Mouse (Mus musculus): ENCODE measurements at regions not wholly inside any gene's neighbourhood (a gene's known extent, or its start where the extent isn't known, plus 50 kb on each side); places are given as distances from the start of the nearest gene placed in this dataset.

DNA sequence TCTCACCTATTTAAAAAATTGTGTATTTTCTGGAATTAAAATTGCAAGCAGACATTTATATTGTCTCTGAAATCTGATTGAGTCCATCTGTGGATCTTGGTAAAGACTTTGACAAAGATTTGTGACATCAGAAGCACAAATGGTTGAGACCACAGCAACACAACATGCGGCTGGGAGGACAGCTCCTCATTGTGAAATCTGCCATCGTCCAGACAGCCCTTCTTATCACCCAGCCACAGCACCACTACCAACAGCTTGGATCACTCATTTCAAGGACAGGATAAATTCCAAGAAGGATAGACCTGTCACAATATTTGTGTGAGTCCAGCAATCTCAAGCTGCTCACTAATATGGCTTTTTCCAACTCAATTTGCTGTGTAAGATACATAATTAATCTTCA, 97.6 kb upstream of the Dapk1 start:
- no peak for ATAC-seq
- H3K4me3 ChIP-seq (ENCODE audit: low read length): no peak overlapping the region
- H3K9ac ChIP-seq (replicated peaks; ENCODE audit: low read length): no peak overlapping the region
- WGBS: 90% methylated on average over 2 of the region's 2 CpGs
- no peaks in the 10 kb centered on the region for H3K4me1 ChIP-seq (ENCODE audit: insufficient read depth, low read length)
- no peak overlapping the region for H3K27ac ChIP-seq
- no peak for DNase-seq (ENCODE audit: low spot score)
- H3K36me3 ChIP-seq (ENCODE audit: insufficient read depth, low read length): no peaks in the 10 kb centered on the region
- TF ChIP-seq CTCF (IDR thresholded peaks at IDR 0.05; ENCODE audit: low read depth): no peak
- no peak overlapping the region for H3K4me2 ChIP-seq (ENCODE audit: low read depth, low read length)
- H3K27me3 ChIP-seq (ENCODE audit: insufficient read depth, low read length): no peaks in the 10 kb centered on the region
- no peaks in the 10 kb centered on the region for H3K9me3 ChIP-seq (ENCODE audit: low read length)

DNA sequence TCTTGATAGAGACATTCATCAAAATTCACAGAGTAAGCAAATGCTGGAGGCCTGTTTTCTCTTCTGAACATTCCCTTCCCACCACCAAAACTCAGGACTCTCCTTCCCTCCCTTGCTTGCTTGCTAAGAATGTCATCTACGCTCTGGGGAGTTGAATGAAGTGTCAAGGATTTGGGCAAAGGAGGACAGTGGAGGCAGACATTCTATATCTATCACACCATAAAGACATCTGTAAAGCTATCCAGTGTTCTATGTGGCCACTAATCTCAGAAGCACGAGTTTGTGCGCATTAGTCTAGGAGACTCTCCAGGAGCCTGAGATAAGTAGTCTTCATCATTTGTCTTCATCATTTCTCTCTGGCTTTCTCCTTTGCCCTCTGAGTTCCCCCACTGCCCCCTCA, 94.1 kb upstream of the Dapk1 start:
- Histone ChIP-seq H3K36me3 (ENCODE audit: insufficient read depth, low read length) (no peaks in the 10 kb centered on the region), H3K4me1 (ENCODE audit: insufficient read depth, low read length) (no peaks in the 10 kb centered on the region), H3K27me3 (ENCODE audit: insufficient read depth, low read length) (no peaks in the 10 kb centered on the region), H3K27ac (no peak overlapping the region), H3K9ac (replicated peaks; ENCODE audit: low read length) (no peak overlapping the region), H3K4me2 (ENCODE audit: low read depth, low read length) (no peak overlapping the region), H3K9me3 (ENCODE audit: low read length) (no peaks in the 10 kb centered on the region), H3K4me3 (ENCODE audit: low read length) (no peak overlapping the region)
- WGBS: 80% methylated on average over 3 of the region's 3 CpGs
- no peak for TF ChIP-seq CTCF (IDR thresholded peaks at IDR 0.05; ENCODE audit: low read depth)
- ATAC-seq: no peak
- DNase-seq (ENCODE audit: low spot score): no peak

DNA sequence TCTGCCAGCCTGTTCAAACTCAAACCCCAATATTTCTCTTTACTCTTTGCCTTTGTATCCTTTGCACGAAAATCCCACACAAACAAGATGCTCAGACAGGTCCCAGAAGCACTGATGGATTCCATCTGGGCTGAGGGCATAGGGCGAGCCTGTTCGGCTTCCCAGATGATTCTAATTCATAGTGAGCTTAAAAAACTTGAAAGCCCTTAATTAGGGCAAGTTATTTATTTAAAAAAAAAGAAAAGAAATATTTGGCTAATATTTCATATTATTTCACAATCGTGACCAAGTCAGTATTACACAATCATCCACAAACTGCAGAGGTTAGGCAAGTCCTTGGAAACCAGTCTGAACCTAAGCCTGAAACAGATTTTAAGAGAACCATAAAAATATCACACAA, 93.7 kb upstream of the Dapk1 start:
- H3K4me1 ChIP-seq (ENCODE audit: insufficient read depth, low read length): no peaks in the 10 kb centered on the region
- no peak overlapping the region for H3K4me2 ChIP-seq (ENCODE audit: low read depth, low read length)
- no peaks in the 10 kb centered on the region for H3K9me3 ChIP-seq (ENCODE audit: low read length)
- no peak for TF ChIP-seq CTCF (IDR thresholded peaks at IDR 0.05; ENCODE audit: low read depth)
- H3K27ac ChIP-seq: no peak overlapping the region
- H3K27me3 ChIP-seq (ENCODE audit: insufficient read depth, low read length): no peaks in the 10 kb centered on the region
- 81% methylated on average over 4 of the region's 4 CpGs for WGBS
- ATAC-seq: no peak
- H3K9ac ChIP-seq (replicated peaks; ENCODE audit: low read length): no peak overlapping the region
- DNase-seq (ENCODE audit: low spot score): no peak
- no peak overlapping the region for H3K4me3 ChIP-seq (ENCODE audit: low read length)
- no peaks in the 10 kb centered on the region for H3K36me3 ChIP-seq (ENCODE audit: insufficient read depth, low read length)

DNA sequence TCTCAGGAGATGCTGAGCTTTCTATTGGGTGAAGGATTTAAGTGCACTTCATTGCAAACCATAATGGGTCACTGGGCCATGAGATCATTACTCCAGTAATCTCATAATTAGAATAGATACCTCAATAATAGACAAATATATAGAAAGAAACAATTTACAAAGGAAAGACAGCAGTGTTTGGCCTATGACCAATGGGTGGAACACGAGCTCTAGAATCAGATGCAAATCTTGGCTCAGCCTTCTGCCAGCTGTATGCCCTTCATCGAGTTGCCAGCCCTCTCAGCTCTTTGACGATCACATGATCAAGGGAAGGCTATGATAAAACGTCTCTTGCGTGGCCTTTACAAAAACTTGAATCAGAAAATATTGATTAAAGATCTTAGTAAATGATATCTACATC, 92.9 kb upstream of the Dapk1 start:
- ATAC-seq (no peak), DNase-seq (ENCODE audit: low spot score) (no peak)
- Histone ChIP-seq H3K27me3 (ENCODE audit: insufficient read depth, low read length) (no peaks in the 10 kb centered on the region), H3K4me2 (ENCODE audit: low read depth, low read length) (no peak overlapping the region), H3K9me3 (ENCODE audit: low read length) (no peaks in the 10 kb centered on the region), H3K4me3 (ENCODE audit: low read length) (no peak overlapping the region), H3K36me3 (ENCODE audit: insufficient read depth, low read length) (no peaks in the 10 kb centered on the region), H3K9ac (replicated peaks; ENCODE audit: low read length) (no peak overlapping the region), H3K4me1 (ENCODE audit: insufficient read depth, low read length) (no peaks in the 10 kb centered on the region), H3K27ac (no peak overlapping the region)
- 76% methylated on average over 5 of the region's 5 CpGs for WGBS
- TF ChIP-seq CTCF (IDR thresholded peaks at IDR 0.05; ENCODE audit: low read depth): no peak

DNA sequence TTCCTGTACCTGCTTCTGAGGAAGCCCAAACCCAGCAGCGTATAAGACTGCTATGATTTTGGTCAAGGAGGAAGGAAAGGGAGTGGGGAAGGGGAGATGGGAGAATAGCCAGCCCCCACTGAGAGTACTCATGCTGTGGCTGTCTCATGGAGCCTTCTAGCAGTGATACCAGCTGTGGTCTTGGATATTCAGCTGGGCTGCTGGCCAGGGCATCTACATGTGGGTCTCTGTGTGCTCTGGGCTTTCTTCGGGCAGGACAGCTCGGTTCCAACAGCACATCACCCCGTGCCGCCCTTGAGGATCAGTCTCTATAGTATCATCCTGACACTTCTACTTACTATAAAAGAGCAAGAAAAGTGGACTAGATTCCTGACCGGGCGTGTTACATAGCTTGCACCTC, 90.6 kb upstream of the Dapk1 start:
- Histone ChIP-seq H3K4me2 (ENCODE audit: low read depth, low read length) (no peak overlapping the region), H3K4me1 (ENCODE audit: insufficient read depth, low read length) (no peaks in the 10 kb centered on the region), H3K27ac (no peak overlapping the region), H3K9me3 (ENCODE audit: low read length) (no peaks in the 10 kb centered on the region), H3K27me3 (ENCODE audit: insufficient read depth, low read length) (no peaks in the 10 kb centered on the region), H3K9ac (replicated peaks; ENCODE audit: low read length) (no peak overlapping the region), H3K4me3 (ENCODE audit: low read length) (no peak overlapping the region), H3K36me3 (ENCODE audit: insufficient read depth, low read length) (no peaks in the 10 kb centered on the region)
- 89% methylated on average over 7 of the region's 7 CpGs for WGBS
- DNase-seq (ENCODE audit: low spot score) (no peak), ATAC-seq (no peak)
- TF ChIP-seq CTCF (IDR thresholded peaks at IDR 0.05; ENCODE audit: low read depth): no peak

DNA sequence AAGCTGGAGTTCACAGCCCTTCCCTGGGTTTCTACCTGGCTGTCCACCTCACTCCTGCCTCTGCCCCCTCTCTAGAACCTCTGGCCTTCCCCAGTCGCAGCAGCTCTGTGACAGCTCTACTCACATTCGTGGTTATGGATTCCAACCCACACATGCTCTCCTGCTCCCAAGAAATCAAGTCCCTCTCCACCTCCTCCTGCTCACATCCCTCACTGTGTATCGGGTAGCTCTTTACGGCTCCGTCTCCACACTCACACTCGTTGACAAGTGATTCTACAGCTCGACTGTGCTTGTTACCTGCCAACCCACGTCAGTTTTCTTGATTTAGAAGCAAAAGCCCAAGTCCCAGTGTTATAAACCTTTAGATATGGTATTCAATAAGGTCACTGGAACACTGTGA, 90.1 kb upstream of the Dapk1 start:
- Histone ChIP-seq H3K27ac (no peak overlapping the region), H3K4me3 (ENCODE audit: low read length) (no peak overlapping the region), H3K4me2 (ENCODE audit: low read depth, low read length) (no peak overlapping the region), H3K4me1 (ENCODE audit: insufficient read depth, low read length) (no peaks in the 10 kb centered on the region), H3K27me3 (ENCODE audit: insufficient read depth, low read length) (no peaks in the 10 kb centered on the region), H3K9ac (replicated peaks; ENCODE audit: low read length) (no peak overlapping the region), H3K36me3 (ENCODE audit: insufficient read depth, low read length) (no peaks in the 10 kb centered on the region), H3K9me3 (ENCODE audit: low read length) (no peaks in the 10 kb centered on the region)
- TF ChIP-seq CTCF (IDR thresholded peaks at IDR 0.05; ENCODE audit: low read depth): no peak
- ATAC-seq (no peak), DNase-seq (ENCODE audit: low spot score) (no peak)
- WGBS: 92% methylated on average over 8 of the region's 8 CpGs

DNA sequence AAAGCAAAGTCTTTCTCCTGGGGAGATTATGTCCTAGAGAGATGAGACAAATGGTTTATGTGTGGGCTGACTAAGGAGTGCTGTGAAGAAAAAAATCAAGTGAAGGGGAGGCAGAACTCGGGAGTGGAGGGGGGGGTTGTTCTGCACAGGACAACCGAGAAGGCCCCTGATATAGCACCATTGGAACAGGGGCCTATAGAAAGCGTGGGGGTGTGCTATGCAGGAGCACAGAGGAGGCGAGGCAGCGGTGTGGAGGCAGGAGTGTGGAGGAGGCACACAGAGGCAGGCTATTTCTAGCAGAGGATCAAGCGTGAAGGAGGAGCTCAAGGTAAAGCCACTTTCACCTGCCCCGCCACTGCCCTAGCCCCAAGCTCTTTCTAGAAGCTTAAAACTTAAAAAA, 88.0 kb upstream of the Dapk1 start:
- no peak for TF ChIP-seq CTCF (IDR thresholded peaks at IDR 0.05; ENCODE audit: low read depth)
- 46% methylated on average over 7 of the region's 7 CpGs for WGBS
- Histone ChIP-seq H3K36me3 (ENCODE audit: insufficient read depth, low read length) (no peaks in the 10 kb centered on the region), H3K4me2 (ENCODE audit: low read depth, low read length) (no peak overlapping the region), H3K27me3 (ENCODE audit: insufficient read depth, low read length) (no peaks in the 10 kb centered on the region), H3K4me3 (ENCODE audit: low read length) (no peak overlapping the region), H3K9me3 (ENCODE audit: low read length) (no peaks in the 10 kb centered on the region), H3K9ac (replicated peaks; ENCODE audit: low read length) (no peak overlapping the region), H3K4me1 (ENCODE audit: insufficient read depth, low read length) (no peaks in the 10 kb centered on the region), H3K27ac (no peak overlapping the region)
- no peak for ATAC-seq
- no peak for DNase-seq (ENCODE audit: low spot score)

All from hindbrain, postnatal 0 days (tissue).